Mouse (Mus musculus) neural tube, embryonic 15.5 days (tissue): ENCODE results near the gene H13. TPM values are rescaled to one million over a fixed set of nuclear protein-coding genes. Genes with fewer than 3 reads are reported as not detected.

ENCODE experiments used
- ATAC-seq: fragments of 200-750 bp; cut with Nextera tagmentation; 2 replicates; pipeline ENCODE4 v1.8.0; 2017; ENCODE audit warnings: mild to moderate bottlenecking, moderate TSS enrichment, moderate library complexity; ENCODE audit not compliant: low FRiP score
- H3K27ac ChIP-seq: fragments of 300-500 bp; sonication (generic); replicated peaks from 2 replicates; pipeline ENCODE4 v1.5.1; 2015; ENCODE audit warnings: mild to moderate bottlenecking, inconsistent platforms
- H3K27me3 ChIP-seq: fragments of 300-500 bp; sonication (generic); replicated peaks from 2 replicates; pipeline ENCODE4 v1.6.1; 2015; ENCODE audit warnings: inconsistent platforms
- H3K36me3 ChIP-seq: fragments of 300-500 bp; sonication (generic); 2 replicates; pipeline ENCODE4 v1.6.1; 2015; ENCODE audit warnings: inconsistent platforms
- H3K4me1 ChIP-seq: fragments of 300-500 bp; sonication (generic); 2 replicates; pipeline ENCODE4 v1.6.1; 2015; ENCODE audit warnings: inconsistent platforms
- H3K4me2 ChIP-seq: fragments of 300-500 bp; sonication (generic); 2 replicates; pipeline ENCODE4 v1.6.1; 2015; ENCODE audit warnings: inconsistent platforms, mild to moderate bottlenecking, moderate library complexity
- H3K4me3 ChIP-seq: fragments of 300-500 bp; sonication (generic); replicated peaks from 2 replicates; pipeline ENCODE4 v1.5.1; 2015; ENCODE audit warnings: mild to moderate bottlenecking, inconsistent platforms
- H3K9ac ChIP-seq: fragments of 300-500 bp; sonication (generic); replicated peaks from 2 replicates; pipeline ENCODE4 v1.6.1; 2015; ENCODE audit warnings: mild to moderate bottlenecking, inconsistent platforms
- H3K9me3 ChIP-seq: fragments of 300-500 bp; sonication (generic); replicated peaks from 2 replicates; pipeline ENCODE4 v1.6.1; 2016; ENCODE audit warnings: inconsistent platforms
- WGBS: fragments of 180-500 bp; shearing (Covaris S2); methylation state at CpG from one replicate; pipeline ENCODE4 v1.1.7; 2015; ENCODE audit warnings: mixed read lengths; 5-methylcytosine and 5-hydroxymethylcytosine counted together
- polyA plus RNA-seq: library from polyadenylated mRNA; unstranded; fragments of >200 nt; fragmentation: Nextera tagmentation; extraction: Ambion mirVana; gene quantifications from 2 replicates; pipeline ENCODE4 v1.2.1, GENCODE M21; 2015

Gene H13
- polyA plus RNA-seq, 1 experiment from 2014 or later: 152 TPM

- Histone ChIP-seq H3K36me3 (peaks cover 56% of the 10 kb centered on the region), H3K27ac (0 out of 2 replicates have a peak overlapping the region, but pooled peaks have one; percentile 7), H3K9ac (0 out of 2 replicates have a peak overlapping the region, but pooled peaks have one; percentile 17), H3K4me3 (no peak overlapping the region), H3K9me3 (no peaks in the 10 kb centered on the region), H3K4me1 (peaks cover 23% of the 10 kb centered on the region), H3K4me2 (no peak overlapping the region), H3K27me3 (no peaks in the 10 kb centered on the region)
- ATAC-seq: no peak
- 80% methylated on average over 7 of the region's 7 CpGs for WGBS
Observed at GRCm38 (mm10) chr2:152691564-152692217, 22.4 kb downstream of the H13 start.

GRCm38 (mm10) chr2:152693233-152693632, 24.0 kb downstream of the H13 start:
- 18% methylated on average over 9 of the region's 9 CpGs for WGBS
- peak overlapping the region; percentile 69 for H3K27ac ChIP-seq
- no peaks in the 10 kb centered on the region for H3K9me3 ChIP-seq
- peaks cover 49% of the 10 kb centered on the region for H3K36me3 ChIP-seq
- H3K4me2 ChIP-seq: peak overlapping the region; percentile 55
- H3K9ac ChIP-seq: peak overlapping the region; percentile 30; the same call in 1 of the 2 replicates
- peak; percentile 21 for ATAC-seq
- peak overlapping the region; percentile 22 for H3K4me3 ChIP-seq
- peaks cover 19% of the 10 kb centered on the region for H3K4me1 ChIP-seq
- H3K27me3 ChIP-seq: no peaks in the 10 kb centered on the region

DNA sequence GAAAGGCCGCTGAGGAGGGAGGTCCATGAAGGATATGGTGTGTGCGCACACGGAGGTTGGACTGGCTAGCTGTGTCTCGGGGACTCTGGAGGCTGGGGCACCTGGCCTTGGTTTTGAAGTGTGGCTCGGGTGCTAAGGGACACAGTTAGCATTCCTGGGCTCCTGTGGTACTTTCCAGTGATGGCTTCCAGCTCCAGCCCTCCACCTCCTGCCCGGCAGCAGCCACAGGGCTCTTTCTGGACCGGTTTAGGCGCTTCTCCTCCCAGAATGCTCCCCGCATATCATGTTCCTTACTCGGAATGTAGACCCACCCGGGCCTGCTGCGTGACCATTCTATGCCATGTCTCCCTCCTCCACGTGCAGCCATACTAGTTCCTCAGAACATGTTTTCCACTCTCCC, 24.5 kb downstream of the H13 start:
- ATAC-seq: no peak
- peaks cover 49% of the 10 kb centered on the region for H3K36me3 ChIP-seq
- H3K27ac ChIP-seq: peak overlapping the region; percentile 69
- peak overlapping the region; percentile 22 for H3K4me3 ChIP-seq
- peaks cover 15% of the 10 kb centered on the region for H3K4me1 ChIP-seq
- peak overlapping the region; percentile 30; the same call in 1 of the 2 replicates for H3K9ac ChIP-seq
- H3K9me3 ChIP-seq: no peaks in the 10 kb centered on the region
- peak overlapping the region; percentile 55 for H3K4me2 ChIP-seq
- WGBS: 89% methylated on average over 13 of the region's 13 CpGs
- no peaks in the 10 kb centered on the region for H3K27me3 ChIP-seq

DNA sequence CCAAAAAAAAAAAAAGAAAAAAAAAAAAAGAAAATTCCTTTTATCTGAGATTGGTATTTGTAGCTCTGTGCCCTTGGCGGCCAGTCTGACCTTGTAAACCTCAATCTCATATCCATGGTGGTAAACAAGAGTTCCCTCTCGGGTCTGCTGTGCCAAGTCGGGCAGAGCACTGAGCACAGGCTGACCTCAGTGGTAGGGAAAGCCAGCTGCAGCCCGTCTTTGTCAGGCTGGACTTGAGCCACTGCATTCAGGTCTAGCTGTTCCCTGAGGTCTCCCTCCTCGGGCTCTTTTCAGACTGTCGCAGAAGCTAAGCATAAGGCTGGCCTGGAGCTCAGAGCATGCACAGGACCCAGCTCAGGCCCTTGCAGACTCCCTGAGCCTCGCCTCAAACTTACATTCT, 25.4 kb downstream of the H13 start:
- ATAC-seq: no peak
- H3K4me1 ChIP-seq: peaks cover 15% of the 10 kb centered on the region
- H3K4me3 ChIP-seq: no peak overlapping the region
- no peak overlapping the region for H3K9ac ChIP-seq
- no peak overlapping the region for H3K27ac ChIP-seq
- no peak overlapping the region for H3K4me2 ChIP-seq
- H3K9me3 ChIP-seq: no peaks in the 10 kb centered on the region
- WGBS: 87% methylated on average over 7 of the region's 7 CpGs
- no peaks in the 10 kb centered on the region for H3K27me3 ChIP-seq
- peaks cover 48% of the 10 kb centered on the region for H3K36me3 ChIP-seq

GRCm38 (mm10) chr2:152696016-152696415, 26.8 kb downstream of the H13 start:
- peaks cover 50% of the 10 kb centered on the region for H3K36me3 ChIP-seq
- peaks cover 15% of the 10 kb centered on the region for H3K4me1 ChIP-seq
- H3K4me2 ChIP-seq: no peak overlapping the region
- H3K27ac ChIP-seq: peak overlapping the region; percentile 75; the same call in 1 of the 2 replicates
- WGBS: 77% methylated on average over 10 of the region's 10 CpGs
- H3K9me3 ChIP-seq: no peaks in the 10 kb centered on the region
- H3K27me3 ChIP-seq: no peaks in the 10 kb centered on the region
- no peak overlapping the region for H3K4me3 ChIP-seq
- peak overlapping the region; percentile 48; the same call in 1 of the 2 replicates for H3K9ac ChIP-seq
- ATAC-seq: no peak

GRCm38 (mm10) chr2:152696476-152697164, 27.4 kb downstream of the H13 start:
- Histone ChIP-seq H3K4me3 (no peak overlapping the region), H3K27ac (peak overlapping the region; percentile 75), H3K4me1 (peaks cover 15% of the 10 kb centered on the region), H3K4me2 (peak overlapping the region; percentile 5; the same call in 1 of the 2 replicates), H3K9me3 (no peaks in the 10 kb centered on the region), H3K27me3 (no peaks in the 10 kb centered on the region), H3K9ac (peak overlapping the region; percentile 48), H3K36me3 (peaks cover 56% of the 10 kb centered on the region)
- ATAC-seq: peak; percentile 61
- 44% methylated on average over 20 of the region's 20 CpGs for WGBS

GRCm38 (mm10) chr2:152700138-152700537, 30.9 kb downstream of the H13 start:
- peaks cover 8% of the 10 kb centered on the region for H3K4me1 ChIP-seq
- ATAC-seq: no peak
- no peak overlapping the region for H3K4me3 ChIP-seq
- no peak overlapping the region for H3K9ac ChIP-seq
- no peak overlapping the region for H3K4me2 ChIP-seq
- no peaks in the 10 kb centered on the region for H3K27me3 ChIP-seq
- peaks cover 90% of the 10 kb centered on the region for H3K36me3 ChIP-seq
- no peaks in the 10 kb centered on the region for H3K9me3 ChIP-seq
- H3K27ac ChIP-seq: no peak overlapping the region
- WGBS: 93% methylated on average over 10 of the region's 10 CpGs

DNA sequence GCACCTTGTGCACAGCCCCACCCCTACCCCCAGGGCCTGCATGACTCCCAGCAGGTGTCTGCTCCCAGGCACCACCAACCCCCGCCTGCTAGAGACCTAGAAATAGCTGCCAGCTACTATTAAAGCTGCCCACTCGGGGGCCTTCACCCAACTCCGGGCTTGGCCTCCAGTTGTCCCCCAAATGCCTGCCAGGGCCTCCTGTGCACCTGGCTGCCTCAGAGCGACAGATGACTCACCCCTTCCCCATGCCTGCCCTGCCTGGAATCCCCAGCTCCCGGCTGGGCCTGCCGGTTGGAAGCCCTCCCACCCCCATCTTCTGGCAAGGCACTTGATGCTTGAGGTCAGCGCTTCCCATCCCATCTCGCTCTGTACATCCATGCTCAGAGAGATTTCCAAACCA, 31.5 kb downstream of the H13 start:
- 95% methylated on average over 8 of the region's 8 CpGs for WGBS
- Histone ChIP-seq H3K9ac (no peak overlapping the region), H3K36me3 (peaks cover 90% of the 10 kb centered on the region), H3K27ac (no peak overlapping the region), H3K9me3 (no peaks in the 10 kb centered on the region), H3K4me2 (no peak overlapping the region), H3K4me3 (no peak overlapping the region), H3K27me3 (no peaks in the 10 kb centered on the region), H3K4me1 (peaks cover 8% of the 10 kb centered on the region)
- no peak for ATAC-seq

GRCm38 (mm10) chr2:152703596-152704255, 34.5 kb downstream of the H13 start:
- H3K4me3 ChIP-seq: no peak overlapping the region
- H3K4me1 ChIP-seq: peaks cover 25% of the 10 kb centered on the region
- H3K27me3 ChIP-seq: no peaks in the 10 kb centered on the region
- H3K9me3 ChIP-seq: no peaks in the 10 kb centered on the region
- H3K27ac ChIP-seq: no peak overlapping the region
- no peak overlapping the region for H3K4me2 ChIP-seq
- 91% methylated on average over 21 of the region's 21 CpGs for WGBS
- no peak for ATAC-seq
- H3K36me3 ChIP-seq: peaks cover 69% of the 10 kb centered on the region
- H3K9ac ChIP-seq: no peak overlapping the region

- Histone ChIP-seq H3K27ac (no peak overlapping the region), H3K9me3 (no peaks in the 10 kb centered on the region), H3K4me2 (no peak overlapping the region), H3K36me3 (peaks cover 65% of the 10 kb centered on the region), H3K9ac (no peak overlapping the region), H3K4me3 (no peak overlapping the region), H3K27me3 (no peaks in the 10 kb centered on the region), H3K4me1 (peaks cover 25% of the 10 kb centered on the region)
- ATAC-seq: no peak
- 88% methylated on average over 5 of the region's 5 CpGs for WGBS
Observed at GRCm38 (mm10) chr2:152704256-152704605, 35.0 kb downstream of the H13 start.

DNA sequence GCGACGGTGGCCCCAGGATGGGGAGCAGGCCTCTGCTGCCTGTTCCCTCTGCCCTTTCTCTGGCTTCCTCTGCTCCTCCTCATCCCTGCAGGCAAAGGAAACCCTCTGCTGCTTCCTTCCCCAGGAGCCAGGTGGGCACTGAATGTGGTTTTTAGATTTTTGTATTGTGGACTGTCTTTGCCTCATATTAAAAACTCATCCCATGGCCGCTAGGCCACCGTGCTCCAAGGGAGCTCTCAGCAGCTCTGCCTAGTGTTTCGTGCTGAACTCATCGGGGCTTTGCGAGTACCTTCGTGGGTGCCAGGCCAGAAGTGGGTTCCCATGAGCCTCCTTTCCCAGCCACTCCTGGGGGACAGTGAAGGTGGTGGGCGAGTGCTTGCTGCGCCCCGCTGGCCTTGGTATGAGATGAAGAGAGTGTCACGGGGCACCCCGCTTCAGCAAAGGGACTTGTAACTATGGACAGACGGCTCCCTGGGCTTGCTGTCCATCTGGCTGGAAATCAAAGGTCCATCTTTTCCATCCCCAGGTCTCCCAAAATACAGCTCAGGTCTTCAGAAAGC, 35.6 kb downstream of the H13 start:
- Histone ChIP-seq H3K36me3 (peaks cover 58% of the 10 kb centered on the region), H3K27ac (no peak overlapping the region; the same call in 1 of the 2 replicates), H3K27me3 (no peaks in the 10 kb centered on the region), H3K4me2 (no peak overlapping the region), H3K9me3 (no peaks in the 10 kb centered on the region), H3K9ac (no peak overlapping the region), H3K4me3 (no peak overlapping the region), H3K4me1 (peaks cover 25% of the 10 kb centered on the region)
- WGBS: 90% methylated on average over 14 of the region's 14 CpGs
- ATAC-seq: no peak
